Mouse (Mus musculus) CH12F3 (cell line): ENCODE data around the gene Man1a2.

Experiments
- in situ Hi-C: fragments of 300-500 bp; cut with MboI; formaldehyde crosslinking; loops from 2 replicates; pipeline ENCODE4 v1.14.3; 2020; ENCODE audit warnings: low sequenced_read_pairs

The Man1a2 gene

DNA sequence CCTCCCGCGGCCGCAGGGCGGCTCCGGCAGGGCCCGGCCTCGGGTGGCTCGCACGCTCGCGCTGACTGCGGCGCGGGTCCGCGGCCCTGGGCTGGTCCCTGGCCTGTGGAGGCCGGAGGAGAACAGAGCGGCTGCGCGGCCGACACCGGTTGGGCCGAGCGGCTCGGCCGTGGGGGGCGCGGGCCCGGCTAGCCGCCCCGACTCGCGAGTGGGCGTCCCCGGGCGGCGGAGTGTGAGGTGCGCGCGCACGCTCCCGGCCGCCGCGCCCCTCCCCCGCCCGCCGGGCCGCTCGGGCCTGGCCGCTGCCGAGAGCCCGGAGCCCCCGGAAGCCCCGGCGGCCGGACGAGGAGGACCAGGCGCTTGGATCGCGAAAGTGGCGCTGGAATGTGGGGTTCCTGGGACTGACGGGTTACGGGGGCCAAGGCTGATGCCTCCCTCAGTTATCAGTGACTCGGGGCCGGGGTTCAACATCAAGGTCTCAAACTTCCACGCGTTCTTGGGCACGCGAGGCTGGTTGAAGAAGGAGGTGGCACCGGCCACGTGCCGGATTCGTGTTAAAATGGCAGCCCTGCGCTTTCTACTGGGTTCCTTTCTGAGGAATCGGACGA lies 564 bp upstream of the Man1a2 start:
- in situ Hi-C loops: loop anchor here (25.0 kb wide), 1 partner anchor 499 kb away; no protein-coding TSS in a partner anchor

DNA sequence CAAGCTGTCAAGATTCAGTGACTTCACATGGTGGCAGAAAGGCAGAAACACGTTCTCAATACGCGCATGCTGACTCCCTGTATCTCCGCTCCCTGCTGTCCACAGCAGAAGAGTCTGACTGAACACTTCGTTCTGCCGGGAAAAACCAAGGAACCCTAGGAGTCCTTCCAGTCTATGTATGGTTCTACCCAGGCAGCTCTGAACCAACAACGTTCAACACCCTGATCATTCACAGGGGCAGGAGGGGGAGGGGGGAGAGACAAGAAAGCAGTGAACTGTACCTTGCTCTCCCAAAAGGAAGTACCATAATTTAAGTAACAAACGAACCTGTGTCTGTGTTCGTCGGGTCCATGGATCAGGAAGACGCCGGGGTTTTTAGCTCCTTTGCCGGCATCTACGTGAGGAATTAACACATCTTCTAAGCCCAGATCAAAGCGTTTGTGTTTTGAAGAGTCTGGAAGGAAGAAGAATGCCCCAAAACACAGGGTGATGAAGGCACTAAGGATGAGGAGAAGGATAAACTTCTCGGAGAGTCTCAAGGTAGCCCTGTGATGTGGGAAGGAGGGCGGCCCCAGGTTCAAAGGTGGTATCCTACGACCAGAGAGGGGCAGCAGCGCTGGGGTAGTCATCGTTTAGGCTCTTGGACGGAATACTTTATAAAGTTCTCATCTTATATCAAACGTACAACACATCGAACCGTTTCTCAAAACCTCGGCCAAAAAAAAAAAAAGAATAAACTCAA lies 898 bp downstream of the Man1a2 start:
- in situ Hi-C loops: loop anchor here (25.0 kb wide), 1 partner anchor 497 kb away; no protein-coding TSS in a partner anchor

- in situ Hi-C loops: loop anchor here (25.0 kb wide), 1 partner anchor 496 kb away; no protein-coding TSS in a partner anchor
Observed at GRCm38 (mm10) chr3:100682841-100683240, 2.5 kb downstream of the Man1a2 start.

DNA sequence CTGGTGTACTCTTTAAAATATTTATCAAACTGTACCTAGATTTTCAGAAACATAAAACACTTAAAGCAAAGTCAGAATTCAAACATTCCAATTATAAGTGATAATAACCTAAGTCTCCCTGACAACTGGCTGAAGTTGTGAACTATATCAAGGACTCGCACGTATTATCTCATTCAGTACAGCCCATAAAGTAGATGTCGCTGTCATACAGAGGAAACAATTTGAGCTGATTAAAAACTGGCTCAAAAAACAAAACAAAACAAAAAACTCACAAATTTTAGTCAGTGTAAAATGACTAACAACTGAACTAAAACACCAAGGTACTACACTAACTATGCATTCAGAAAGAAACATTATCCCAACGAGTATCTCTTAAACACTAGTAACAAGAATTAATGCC lies 3.0 kb downstream of the Man1a2 start:
- in situ Hi-C loops: loop anchor here (25.0 kb wide), 1 partner anchor 495 kb away; no protein-coding TSS in a partner anchor

GRCm38 (mm10) chr3:100681448-100682092 lies 3.7 kb downstream of the Man1a2 start:
- in situ Hi-C loops: loop anchor here (25.0 kb wide), 1 partner anchor 494 kb away; no protein-coding TSS in a partner anchor

DNA sequence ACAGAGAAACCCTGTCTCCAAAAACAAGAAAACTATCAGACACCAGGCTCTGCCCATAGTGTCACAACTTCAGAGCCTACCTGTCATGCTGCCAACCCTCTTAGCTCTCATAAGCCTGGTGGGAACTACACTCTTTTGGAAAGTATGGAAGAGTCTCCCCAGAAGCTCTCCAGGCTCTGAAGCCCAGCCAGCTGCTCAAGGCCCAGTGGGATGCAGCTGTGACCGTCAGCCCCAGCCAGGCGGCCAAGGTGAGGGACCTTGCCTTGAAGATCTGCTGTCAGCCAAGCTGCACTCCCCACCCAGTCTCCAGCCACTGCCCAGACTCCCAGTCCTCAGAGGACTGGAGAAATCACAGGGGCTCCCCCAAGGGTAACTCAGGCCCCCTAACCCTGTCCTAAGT lies 5.1 kb downstream of the Man1a2 start:
- in situ Hi-C loops: loop anchor here (25.0 kb wide), 1 partner anchor 493 kb away; no protein-coding TSS in a partner anchor

GRCm38 (mm10) chr3:100678951-100679570 lies 6.2 kb downstream of the Man1a2 start:
- in situ Hi-C loops: loop anchor here (25.0 kb wide), 1 partner anchor 492 kb away; no protein-coding TSS in a partner anchor

- in situ Hi-C loops: loop anchor here (25.0 kb wide), 1 partner anchor 488 kb away; no protein-coding TSS in a partner anchor
Observed at GRCm38 (mm10) chr3:100675146-100675545, 10.2 kb downstream of the Man1a2 start.

DNA sequence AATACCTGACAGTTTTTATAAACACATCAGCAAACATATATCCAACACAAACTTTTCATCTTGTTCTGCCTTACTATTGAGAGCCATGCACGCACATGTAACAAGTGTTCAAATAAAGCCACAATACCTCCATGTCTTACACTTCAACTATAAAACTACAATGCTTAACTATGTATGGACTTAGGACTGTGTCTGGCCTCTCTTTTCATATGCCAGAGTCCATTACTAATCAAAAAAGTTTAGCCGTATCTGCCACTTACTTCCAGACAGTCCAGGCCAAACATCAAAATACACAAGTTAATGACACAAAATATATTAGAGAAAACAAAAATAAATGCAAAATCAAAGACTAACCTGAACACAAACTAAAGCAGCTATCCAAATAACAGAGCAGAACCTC lies 14.9 kb downstream of the Man1a2 start:
- in situ Hi-C loops: no loop called here

DNA sequence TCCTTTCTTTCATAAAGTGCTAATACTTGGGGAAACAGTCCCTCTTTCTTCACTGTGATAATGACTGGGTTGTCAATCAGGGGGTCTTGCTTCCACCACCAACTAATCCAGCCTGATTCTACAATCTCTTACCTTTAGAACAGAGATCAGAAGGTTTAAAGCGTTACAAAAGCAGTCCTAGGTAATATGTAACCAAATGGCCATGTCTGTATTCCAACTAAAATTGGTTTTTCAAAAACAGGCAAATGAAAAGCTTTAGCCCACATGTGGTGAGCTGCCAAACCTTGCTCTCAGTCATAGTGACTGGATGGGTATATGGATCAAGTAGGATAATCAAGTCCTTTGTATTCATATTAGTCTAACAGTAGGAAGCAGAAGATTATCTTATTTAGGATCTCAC lies 32.0 kb downstream of the Man1a2 start:
- in situ Hi-C loops: no loop called here

DNA sequence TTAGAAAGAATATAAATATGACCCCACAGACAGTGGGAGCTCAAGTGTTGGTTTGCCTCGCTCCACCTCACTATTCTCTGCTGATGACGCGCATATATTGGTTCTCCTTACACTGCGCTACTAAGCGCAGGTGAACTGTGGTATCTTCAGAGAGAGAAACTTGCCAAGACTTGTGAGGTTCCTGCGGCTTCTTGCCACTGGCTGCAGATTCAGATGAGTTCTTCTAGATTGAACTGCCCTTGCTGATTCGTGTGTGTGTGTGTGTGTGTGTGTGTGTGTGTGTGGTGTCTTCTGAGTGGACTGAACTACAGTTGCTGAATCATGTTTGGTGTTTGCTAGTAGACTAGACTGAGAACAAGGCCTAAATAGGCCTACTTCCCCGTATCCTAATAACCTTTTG lies 43.7 kb downstream of the Man1a2 start:
- in situ Hi-C loops: no loop called here

DNA sequence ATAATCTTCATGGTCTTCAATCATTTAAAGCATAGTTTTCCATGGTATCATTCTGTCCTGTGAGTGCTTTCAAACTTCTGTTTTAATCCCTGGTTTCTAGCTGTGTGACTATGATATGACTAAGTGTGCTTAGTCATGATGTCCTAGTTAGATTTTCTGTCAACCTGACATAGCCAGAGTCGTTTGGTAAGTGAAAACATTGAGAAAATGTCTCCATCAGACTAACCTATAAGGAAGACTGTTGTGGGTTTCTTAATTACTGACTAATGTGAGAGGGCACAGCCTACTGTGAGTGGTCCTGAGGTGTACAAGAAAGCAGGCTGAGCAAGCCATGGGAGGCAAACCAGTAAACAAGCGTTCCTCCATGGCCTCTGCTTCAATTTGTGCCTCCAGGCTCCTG lies 49.0 kb downstream of the Man1a2 start:
- in situ Hi-C loops: no loop called here

- in situ Hi-C loops: no loop called here
Observed at GRCm38 (mm10) chr3:100634821-100635220, 50.5 kb downstream of the Man1a2 start.

DNA sequence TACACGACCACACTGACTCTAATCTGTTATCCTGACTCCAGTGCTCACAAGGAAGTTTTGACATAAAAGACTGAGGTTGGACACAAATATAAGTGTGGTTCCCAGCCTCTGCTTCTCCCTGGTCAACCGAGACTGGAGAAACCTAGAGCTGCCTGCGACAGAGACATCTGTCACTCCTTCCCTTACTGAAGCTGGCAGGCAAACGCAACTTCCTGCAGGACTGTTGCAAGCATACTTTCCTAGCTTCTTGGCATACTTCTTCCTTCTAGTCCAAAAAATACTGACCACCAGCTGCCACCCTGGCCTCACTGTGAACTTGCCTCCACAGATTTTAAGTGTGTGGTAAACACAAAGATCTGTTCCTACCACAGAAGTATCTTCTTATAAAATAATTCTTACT lies 66.8 kb downstream of the Man1a2 start:
- in situ Hi-C loops: no loop called here

- in situ Hi-C loops: no loop called here
Observed at GRCm38 (mm10) chr3:100610916-100611315, 74.4 kb downstream of the Man1a2 start.

DNA sequence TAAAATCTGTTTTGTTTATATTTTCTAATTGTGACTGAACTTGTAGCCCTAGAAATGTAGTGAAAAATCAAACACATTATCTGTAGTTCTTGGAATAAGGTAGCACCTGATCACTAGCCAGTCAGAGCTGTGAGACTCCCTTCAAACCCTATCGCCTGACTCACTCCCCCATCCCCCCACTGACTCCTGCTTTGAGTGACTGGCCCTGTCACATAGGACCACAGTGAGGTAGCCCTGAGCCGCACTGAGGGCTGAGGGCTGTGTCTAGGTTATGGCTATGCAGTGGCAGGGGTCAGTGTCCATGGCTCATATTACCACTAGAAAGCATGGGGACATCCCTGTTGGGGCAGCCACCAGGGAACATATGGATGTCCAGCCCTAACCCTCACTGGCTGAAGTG lies 80.8 kb downstream of the Man1a2 start:
- in situ Hi-C loops: no loop called here

DNA sequence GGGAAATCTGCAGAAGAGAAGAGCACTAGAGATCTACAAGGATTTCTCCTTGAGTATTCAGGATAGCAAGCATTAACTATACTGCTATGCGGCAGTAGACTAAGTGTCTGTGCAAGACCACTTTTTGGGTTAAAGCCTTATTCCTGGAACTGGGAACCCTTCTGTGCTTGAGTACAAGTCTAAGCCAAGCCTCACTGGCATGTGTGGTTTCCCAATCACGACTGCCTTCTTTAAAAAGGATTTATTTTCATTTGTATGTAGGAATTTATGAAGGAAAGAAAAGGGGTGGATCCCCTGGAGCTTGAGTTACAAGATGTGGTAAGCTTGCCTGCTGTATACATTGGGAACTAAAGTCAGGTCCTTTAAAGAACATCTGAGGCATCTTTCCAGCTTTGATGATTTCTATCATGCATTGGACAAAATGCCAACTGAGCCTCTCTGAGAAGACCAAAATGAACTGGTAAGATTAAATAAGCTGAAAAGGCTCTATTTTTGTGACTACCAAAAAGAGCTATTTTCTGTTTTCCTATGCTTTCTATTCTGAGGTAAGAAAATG lies 86.0 kb downstream of the Man1a2 start:
- in situ Hi-C loops: no loop called here

GRCm38 (mm10) chr3:100591053-100591452 lies 94.2 kb downstream of the Man1a2 start:
- in situ Hi-C loops: no loop called here

- in situ Hi-C loops: no loop called here
Observed at GRCm38 (mm10) chr3:100582721-100583355, 102.5 kb downstream of the Man1a2 start.

DNA sequence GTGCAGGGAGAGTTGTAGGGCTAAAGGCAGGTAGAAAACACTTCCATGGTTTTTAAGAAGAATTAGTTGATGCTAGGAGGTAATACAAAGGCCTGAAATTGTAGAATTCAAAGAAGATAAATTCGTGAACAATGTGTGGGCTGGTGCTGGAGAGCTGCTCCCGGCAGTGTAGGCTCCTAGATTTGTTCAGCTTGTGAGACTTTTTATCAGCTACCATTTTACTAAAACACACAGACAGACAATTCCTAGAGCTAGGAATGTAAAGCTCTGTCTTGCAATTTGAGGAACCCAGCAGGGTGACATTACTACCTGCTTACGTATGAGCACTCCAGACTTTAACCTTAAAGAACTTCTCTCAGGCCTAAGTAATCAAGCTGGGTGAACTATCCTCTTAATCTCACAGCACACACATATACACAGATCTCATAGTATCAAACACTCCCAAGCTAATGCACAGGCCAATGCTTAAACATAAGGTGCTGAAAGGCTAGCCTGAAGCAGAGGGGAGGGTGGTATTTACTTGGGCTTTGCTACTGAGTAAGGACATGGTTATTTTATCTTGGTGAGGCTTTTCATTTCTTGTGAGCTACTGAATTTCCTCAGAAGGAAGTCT lies 112.6 kb downstream of the Man1a2 start:
- in situ Hi-C loops: loop anchor here (10.0 kb wide), 1 partner anchor 388 kb away; no protein-coding TSS in a partner anchor
